Mouse (Mus musculus): ENCODE results near the gene Aqp6. TPM values are rescaled to one million over a fixed set of nuclear protein-coding genes. Genes with fewer than 3 reads are reported as not detected.

The Aqp6 gene
- not detected in 3 replicates for total RNA-seq (2017)

DNA sequence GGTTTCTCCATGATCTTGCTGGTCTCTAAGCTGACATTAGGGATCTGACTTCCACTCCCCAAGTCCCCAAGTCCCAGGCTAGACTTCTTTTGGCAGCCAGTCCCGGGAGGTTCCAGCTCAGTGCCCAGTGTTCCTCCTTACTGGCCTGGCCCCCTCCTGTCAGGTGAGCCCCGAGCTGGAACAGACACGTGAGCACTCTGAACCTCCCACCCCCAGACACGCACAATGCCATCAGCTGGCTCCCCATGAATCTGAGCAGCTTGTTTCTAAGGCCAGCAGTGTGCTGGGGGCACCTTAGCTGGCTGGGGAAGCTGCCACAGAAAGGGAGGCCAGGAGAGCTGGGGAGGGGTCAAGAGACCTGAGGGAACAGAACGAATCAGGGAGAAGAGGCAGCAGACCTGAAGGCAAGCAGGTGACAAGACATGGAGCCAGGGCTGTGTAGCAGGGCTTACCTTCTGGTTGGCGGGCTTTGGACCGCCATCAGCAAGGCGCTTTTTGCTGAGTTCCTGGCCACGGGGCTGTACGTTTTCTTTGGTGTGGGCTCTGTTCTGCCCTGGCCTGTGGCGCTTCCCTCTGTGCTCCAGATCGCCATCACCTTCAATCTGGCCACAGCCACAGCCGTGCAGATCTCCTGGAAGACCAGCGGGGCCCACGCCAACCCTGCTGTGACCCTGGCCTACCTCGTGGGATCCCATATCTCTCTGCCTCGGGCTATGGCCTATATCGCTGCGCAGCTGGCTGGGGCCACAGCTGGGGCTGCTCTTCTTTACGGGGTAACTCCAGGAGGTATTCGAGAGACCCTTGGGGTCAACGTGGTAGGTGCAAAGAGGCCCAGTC is at the start of gene Aqp6:
Gene Aqp6 (plus strand): TSS at position 415 of the 837 bp plus-strand sequence.
- ATAC-seq (replicated peaks; ENCODE audit: insufficient number of reproducible peaks, low FRiP score, low TSS enrichment, poor library complexity, severe bottlenecking), result no peak

DNA sequence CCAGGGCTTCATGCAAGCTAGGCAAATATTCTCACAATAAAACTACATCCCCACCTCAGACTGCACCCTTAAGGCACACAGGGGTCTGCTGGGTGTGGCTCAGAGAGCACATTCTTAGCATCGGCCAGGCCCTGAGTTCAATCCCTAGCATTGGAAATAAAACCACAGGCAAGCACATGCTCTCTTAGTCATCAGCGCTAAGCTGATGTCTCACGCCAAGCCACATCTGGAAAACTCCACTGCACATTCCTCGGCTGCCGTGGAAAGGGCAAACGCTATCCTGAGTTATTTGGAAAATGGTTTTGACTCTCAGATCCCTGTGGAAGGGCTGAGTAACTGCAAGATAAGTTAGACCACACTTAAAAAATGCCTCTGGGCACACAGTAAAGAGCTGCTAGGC is 47.4 kb upstream of the Aqp6 start:
- ATAC-seq (replicated peaks; ENCODE audit: insufficient number of reproducible peaks, low FRiP score, low TSS enrichment, poor library complexity, severe bottlenecking), result no peak

- no peak for ATAC-seq (replicated peaks; ENCODE audit: insufficient number of reproducible peaks, low FRiP score, low TSS enrichment, poor library complexity, severe bottlenecking)
Observed at GRCm38 (mm10) chr15:99558947-99559346, 42.3 kb upstream of the Aqp6 start.

DNA sequence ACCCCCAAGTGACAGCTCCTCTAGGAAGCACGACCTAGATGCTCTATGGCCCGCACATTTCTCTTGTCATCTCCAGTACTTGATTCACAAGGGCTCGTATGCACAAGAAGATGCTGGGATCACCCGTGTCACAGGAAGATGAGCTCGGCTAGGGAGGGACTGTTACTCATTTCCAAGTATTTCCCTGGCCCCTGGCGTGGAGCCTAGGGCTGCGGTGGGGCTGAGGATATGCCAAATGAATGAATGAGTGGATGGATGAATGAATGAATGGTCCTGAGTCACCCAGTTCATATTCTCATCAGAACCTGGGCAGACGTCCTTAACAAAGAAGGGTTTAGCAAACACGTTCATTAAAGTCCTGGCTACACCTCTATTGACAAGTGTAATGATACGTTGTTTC is 41.0 kb upstream of the Aqp6 start:
- no peak for ATAC-seq (replicated peaks; ENCODE audit: insufficient number of reproducible peaks, low FRiP score, low TSS enrichment, poor library complexity, severe bottlenecking)

GRCm38 (mm10) chr15:99567371-99567770 is 33.8 kb upstream of the Aqp6 start:
- ATAC-seq (replicated peaks; ENCODE audit: insufficient number of reproducible peaks, low FRiP score, low TSS enrichment, poor library complexity, severe bottlenecking), result no peak

DNA sequence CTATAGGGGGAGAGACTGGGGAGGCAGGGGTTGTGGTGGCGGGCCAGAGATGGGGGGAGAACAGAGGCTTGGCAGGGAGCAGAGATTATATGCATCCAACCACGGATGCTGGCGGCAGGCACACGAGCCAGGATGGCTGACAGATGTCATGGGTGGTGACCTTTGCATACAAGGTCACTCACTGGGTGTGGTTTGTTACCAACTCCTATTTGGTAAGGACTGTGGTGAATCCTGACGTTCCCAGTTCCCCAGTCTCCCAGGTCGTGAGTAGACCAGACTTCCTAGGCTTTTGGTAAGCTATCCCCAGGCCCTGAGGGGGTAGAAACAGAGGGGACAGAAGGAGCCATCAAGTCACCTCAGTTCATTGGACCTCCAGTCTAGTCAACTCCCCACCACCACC is 32.5 kb upstream of the Aqp6 start:
- no peak for ATAC-seq (replicated peaks; ENCODE audit: insufficient number of reproducible peaks, low FRiP score, low TSS enrichment, poor library complexity, severe bottlenecking)

GRCm38 (mm10) chr15:99569123-99569522 is 32.1 kb upstream of the Aqp6 start:
- no peak for ATAC-seq (replicated peaks; ENCODE audit: insufficient number of reproducible peaks, low FRiP score, low TSS enrichment, poor library complexity, severe bottlenecking)

GRCm38 (mm10) chr15:99578802-99579485 is 22.3 kb upstream of the Aqp6 start, which contains the start of gene Aqp2:
Gene Aqp2 (plus strand): TSS chr15:99579055.
- no peak for ATAC-seq (replicated peaks; ENCODE audit: insufficient number of reproducible peaks, low FRiP score, low TSS enrichment, poor library complexity, severe bottlenecking)

DNA sequence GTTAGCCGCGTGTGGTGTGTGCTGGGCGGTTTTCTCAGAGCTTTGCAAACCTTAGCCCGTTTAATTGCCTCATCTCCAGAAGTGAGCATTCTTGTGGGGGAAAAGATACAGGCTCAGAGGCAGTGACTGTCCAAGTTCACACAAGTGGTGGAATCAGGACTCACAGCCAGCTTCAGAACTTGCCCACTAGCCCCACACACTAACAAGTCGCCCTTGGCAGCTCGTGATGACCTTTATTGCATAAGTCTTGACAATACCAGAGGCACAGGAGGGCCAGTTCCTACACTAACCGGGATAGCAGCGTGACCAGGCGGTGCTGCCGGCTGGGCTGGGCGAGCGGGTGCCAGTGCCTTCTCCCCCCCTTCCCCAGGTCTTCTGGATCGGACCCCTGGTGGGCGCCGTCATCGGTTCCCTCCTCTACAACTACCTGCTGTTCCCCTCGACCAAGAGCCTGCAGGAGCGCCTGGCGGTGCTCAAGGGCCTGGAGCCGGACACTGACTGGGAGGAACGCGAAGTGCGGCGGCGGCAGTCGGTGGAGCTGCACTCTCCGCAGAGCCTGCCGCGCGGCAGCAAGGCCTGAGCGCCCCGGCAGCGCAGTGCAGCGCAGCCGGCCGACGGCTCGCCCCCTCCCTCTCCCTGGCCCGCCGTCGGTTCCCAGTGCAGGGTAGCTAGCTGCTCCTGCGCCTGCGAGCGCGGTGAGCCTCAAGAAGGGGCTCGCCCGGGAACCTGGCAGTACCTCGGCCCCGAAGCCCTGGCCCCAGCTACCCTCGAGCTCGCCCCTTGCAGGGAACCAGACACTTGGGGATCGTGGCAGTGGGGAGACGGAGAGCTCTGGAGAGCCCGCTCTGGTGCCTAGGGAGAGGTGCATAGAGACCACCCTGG is 17.5 kb upstream of the Aqp6 start:
- no peak for ATAC-seq (replicated peaks; ENCODE audit: insufficient number of reproducible peaks, low FRiP score, low TSS enrichment, poor library complexity, severe bottlenecking)

GRCm38 (mm10) chr15:99584407-99585202 is 16.6 kb upstream of the Aqp6 start:
- no peak for ATAC-seq (replicated peaks; ENCODE audit: insufficient number of reproducible peaks, low FRiP score, low TSS enrichment, poor library complexity, severe bottlenecking)

DNA sequence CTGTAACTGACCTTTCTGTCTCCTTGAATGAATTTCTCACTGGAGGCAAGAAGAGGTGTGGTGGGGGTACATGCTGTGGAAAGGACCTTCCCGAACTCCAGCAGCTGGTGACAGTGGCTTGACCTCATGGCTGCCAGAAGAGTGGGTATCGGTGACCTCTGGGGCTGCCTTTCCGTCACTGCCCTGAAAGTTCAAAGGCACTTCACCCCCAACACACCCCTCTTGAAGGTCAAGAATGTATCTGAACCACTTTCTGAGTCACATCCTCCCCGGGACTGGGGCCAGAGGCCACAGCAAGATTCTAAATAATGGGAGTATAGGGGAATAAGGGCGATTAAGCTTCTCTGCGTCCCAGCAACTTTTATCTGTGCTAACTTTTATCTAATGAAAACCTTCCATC is 15.5 kb upstream of the Aqp6 start:
- ATAC-seq (replicated peaks; ENCODE audit: insufficient number of reproducible peaks, low FRiP score, low TSS enrichment, poor library complexity, severe bottlenecking), result no peak

DNA sequence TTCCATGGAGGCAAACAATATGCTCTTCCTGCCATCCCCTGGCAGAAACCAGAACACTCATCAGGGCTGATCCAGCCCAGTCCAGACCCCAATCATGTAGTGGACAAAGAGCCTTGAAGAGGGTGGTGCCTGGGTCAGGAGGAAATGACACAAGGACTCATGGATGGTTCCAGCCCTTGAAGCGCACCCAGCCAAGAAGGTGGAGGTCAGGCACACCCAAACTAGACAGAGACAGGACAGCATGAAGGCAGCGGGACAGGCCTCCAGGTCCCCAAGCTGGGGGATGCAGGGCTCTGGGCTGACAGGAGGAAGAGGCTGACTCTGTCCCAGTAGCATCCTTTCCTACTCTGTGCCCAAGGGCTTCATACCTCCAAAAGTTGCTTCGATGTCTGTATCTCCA is 14.7 kb upstream of the Aqp6 start:
- no peak for ATAC-seq (replicated peaks; ENCODE audit: insufficient number of reproducible peaks, low FRiP score, low TSS enrichment, poor library complexity, severe bottlenecking)

DNA sequence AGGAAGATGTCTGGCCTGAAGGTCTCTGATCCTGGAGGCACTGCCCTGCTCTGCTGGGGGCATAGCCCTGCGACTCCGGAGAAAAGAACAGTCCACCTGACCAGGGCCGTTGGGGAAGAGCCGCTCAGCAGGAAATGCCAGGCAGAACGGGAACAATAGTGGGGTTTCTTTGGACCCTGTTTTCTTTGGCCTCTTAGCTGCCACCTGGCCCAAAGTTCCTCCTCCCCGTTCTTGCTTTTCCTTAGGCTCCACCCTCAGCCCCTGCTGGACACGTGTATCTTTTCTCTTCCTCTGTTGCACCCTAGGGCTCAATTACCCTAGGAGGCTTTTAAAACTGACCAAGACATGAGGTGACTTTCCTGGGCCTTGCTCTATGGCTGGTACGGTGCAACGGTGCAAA is 12.0 kb upstream of the Aqp6 start:
- no peak for ATAC-seq (replicated peaks; ENCODE audit: insufficient number of reproducible peaks, low FRiP score, low TSS enrichment, poor library complexity, severe bottlenecking)

- no peak for ATAC-seq (replicated peaks; ENCODE audit: insufficient number of reproducible peaks, low FRiP score, low TSS enrichment, poor library complexity, severe bottlenecking)
Observed at GRCm38 (mm10) chr15:99589704-99590103, 11.5 kb upstream of the Aqp6 start.

DNA sequence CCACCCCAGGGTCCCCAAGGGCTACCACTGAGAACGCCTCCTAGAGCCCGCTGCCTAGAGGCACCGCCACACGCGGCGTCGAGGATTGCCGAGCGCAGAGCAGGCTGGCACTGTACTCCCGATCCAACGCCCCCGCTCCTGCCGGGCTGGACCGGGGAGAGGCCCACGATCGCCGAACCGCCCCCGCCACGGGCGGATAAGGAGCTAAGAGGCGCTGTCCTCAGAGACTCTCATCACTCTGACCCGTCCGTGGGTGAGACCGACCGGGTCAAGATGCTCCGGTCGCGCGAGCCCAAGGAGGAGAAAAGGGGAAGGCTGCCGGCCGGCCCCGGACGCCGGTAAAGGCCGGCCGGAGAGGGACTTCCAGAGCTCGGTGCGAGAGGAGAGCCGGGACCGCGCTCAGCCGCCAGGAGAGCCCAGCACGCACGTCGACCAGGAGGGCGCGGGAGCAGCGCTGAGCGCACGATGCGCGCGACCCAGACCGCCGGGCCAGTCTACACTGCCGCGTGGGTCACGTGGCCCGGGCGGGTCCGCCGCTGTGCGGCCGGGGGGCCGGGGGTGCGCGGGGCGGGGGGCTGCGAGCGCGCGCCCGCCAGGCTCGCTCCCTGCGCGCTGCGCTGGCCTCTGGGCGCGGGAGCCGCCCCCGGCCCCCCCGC is 10.6 kb upstream of the Aqp6 start, which contains the start of gene Aqp5:
Gene Aqp5 (plus strand): TSS at position 354 of the 656 bp plus-strand sequence.
- no peak for ATAC-seq (replicated peaks; ENCODE audit: insufficient number of reproducible peaks, low FRiP score, low TSS enrichment, poor library complexity, severe bottlenecking)

GRCm38 (mm10) chr15:99592177-99592576 is 9.0 kb upstream of the Aqp6 start:
- no peak for ATAC-seq (replicated peaks; ENCODE audit: insufficient number of reproducible peaks, low FRiP score, low TSS enrichment, poor library complexity, severe bottlenecking)

DNA sequence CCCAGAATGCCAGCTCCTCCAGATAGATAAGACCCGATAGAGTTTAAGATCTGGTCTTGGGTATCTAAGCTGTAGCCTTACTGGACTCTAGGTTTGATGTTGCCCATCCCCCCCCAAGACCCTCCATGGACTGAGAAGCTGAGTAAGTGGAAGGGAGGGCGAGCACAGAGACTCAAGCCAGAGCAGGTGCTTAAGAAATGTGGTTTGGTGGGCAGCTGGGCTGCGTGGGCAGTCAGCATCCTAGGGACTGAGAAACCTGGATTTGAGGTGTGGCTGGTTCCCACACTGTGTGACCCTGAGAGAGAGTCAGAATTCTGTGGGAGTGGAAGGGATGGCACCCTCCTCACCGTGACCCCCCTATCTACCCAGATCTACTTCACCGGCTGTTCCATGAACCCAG is 8.3 kb upstream of the Aqp6 start:
- no peak for ATAC-seq (replicated peaks; ENCODE audit: insufficient number of reproducible peaks, low FRiP score, low TSS enrichment, poor library complexity, severe bottlenecking)

DNA sequence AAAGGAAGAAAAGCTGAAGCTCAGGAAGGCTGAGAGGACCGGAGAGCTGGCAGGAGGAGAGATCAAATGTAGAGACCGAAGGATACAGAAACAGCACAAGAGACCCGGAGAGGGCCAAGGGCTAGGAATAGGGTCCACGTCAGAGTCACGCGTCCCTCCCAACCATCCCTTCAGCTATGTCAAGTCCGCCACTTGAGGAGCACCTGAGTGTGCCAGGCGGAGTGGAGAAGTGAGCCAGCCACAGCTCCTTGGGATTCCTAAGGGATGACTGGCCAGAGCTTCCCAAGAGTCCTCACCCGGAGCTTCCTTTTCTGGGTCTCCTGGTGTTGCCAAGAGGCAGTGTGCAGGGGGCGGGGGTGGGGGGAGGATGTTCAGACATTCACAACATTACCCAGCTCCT is 6.2 kb upstream of the Aqp6 start:
- ATAC-seq (replicated peaks; ENCODE audit: insufficient number of reproducible peaks, low FRiP score, low TSS enrichment, poor library complexity, severe bottlenecking), result no peak

Data from monocyte, adult 5-6 weeks (primary cell).